8 mouse cellular contexts compared by ENCODE assay signal in the genomic region with DNA sequence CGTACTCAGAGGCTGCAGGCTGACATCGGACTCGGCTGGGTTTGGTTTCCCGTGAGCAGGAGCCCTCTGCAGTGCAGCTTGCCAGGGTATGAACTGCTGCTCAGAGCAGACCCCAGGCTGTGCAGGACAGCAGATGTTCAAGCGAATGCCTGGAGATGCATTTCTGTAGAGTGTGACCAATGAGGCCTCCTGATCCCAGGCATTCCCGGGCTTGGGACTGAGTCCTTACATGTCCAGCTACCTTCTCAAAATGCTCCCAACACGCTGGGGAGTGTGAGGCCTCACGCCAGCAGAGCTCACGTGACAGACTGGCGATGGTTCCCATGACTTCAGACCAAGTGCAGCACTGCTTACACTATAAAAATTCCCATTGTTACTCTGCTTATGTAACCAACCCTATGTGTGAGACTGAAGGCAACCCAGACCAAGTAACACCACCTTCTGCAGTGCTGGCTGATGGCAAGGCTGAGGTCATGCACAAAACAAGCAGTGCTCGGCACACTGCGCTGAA.
DNase-seq lines count a peak whose midpoint lies in the region; ATAC-seq lines count a peak whose summit lies in the region.

No protein-coding gene starts in this region.

- H3K9me3 ChIP-seq in embryonic facial prominence, embryonic 15.5 days (replicated peaks) = no peaks in the 10 kb centered on the region
- H3K9me3 ChIP-seq in hindbrain, embryonic 13.5 days = no peaks in the 10 kb centered on the region

- peak; percentile 45 for ATAC-seq in embryonic facial prominence, embryonic 15.5 days (ENCODE audit: insufficient number of reproducible peaks, low FRiP score, low TSS enrichment, low read depth)
- peak; percentile 34; the same call in 1 of the 2 replicates for ATAC-seq in hindbrain, embryonic 13.5 days (ENCODE audit: low FRiP score)
- no peak for ATAC-seq in inflammation-experienced regulatory T-cells, adult 6 months

- H3K9ac ChIP-seq in embryonic facial prominence, embryonic 15.5 days = no peak overlapping the region
- H3K9ac ChIP-seq in hindbrain, embryonic 13.5 days = no peak overlapping the region

- H3K27ac ChIP-seq in embryonic facial prominence, embryonic 15.5 days (replicated peaks) = peak overlapping the region; percentile 68
- no peak overlapping the region for H3K27ac ChIP-seq in hindbrain, embryonic 13.5 days

- peak; percentile 94 for DNase-seq in heart, adult 11 months
- DNase-seq in heart, adult 8-10 months (ENCODE audit: low spot score) = no peak
- peak; percentile 42 to 70 for DNase-seq in lung, postnatal 4 days
- no peak for DNase-seq in urinary bladder, adult 2 months (ENCODE audit: low spot score)
- DNase-seq in right cerebral cortex, postnatal 25 days = no peak

- H3K4me1 ChIP-seq in embryonic facial prominence, embryonic 15.5 days = peaks cover 52% of the 10 kb centered on the region
- H3K4me1 ChIP-seq in hindbrain, embryonic 13.5 days (replicated peaks) = peaks cover 28% of the 10 kb centered on the region

- no peaks in the 10 kb centered on the region for H3K36me3 ChIP-seq in embryonic facial prominence, embryonic 15.5 days
- H3K36me3 ChIP-seq in hindbrain, embryonic 13.5 days = peaks cover 30% of the 10 kb centered on the region

- 44% methylated on average over 12 of the region's 12 CpGs for WGBS in embryonic facial prominence, embryonic 15.5 days
- 47% methylated on average over 12 of the region's 12 CpGs for WGBS in hindbrain, embryonic 13.5 days

- no peaks in the 10 kb centered on the region for H3K27me3 ChIP-seq in embryonic facial prominence, embryonic 15.5 days
- H3K27me3 ChIP-seq in hindbrain, embryonic 13.5 days = peaks cover 6% of the 10 kb centered on the region

- H3K4me3 ChIP-seq in embryonic facial prominence, embryonic 15.5 days (replicated peaks) = no peak overlapping the region
- no peak overlapping the region for H3K4me3 ChIP-seq in hindbrain, embryonic 13.5 days

- no peak overlapping the region for H3K4me2 ChIP-seq in embryonic facial prominence, embryonic 15.5 days (replicated peaks)
- no peak overlapping the region for H3K4me2 ChIP-seq in hindbrain, embryonic 13.5 days

Comparison
In these comparisons a context has a peak if more than half of its experiments do, and no peak if none do; other contexts are left out.
1. DNase-seq: peak in heart, adult 11 months (single experiment) and lung, postnatal 4 days (2 of 2); none in heart, adult 8-10 months (single experiment), urinary bladder, adult 2 months (single experiment) and right cerebral cortex, postnatal 25 days (single experiment).